Mouse (Mus musculus) regulatory T cell (primary cell): ENCODE results near the gene Map7d3.

Experiments used
- in situ Hi-C: fragments of 300-600 bp; cut with MboI, MseI; formaldehyde crosslinking; loops from one replicate; pipeline ENCODE4 v1.15.1; 2025; ENCODE audit warnings: high pct_unique_total_duplicates

Map7d3 gene

DNA sequence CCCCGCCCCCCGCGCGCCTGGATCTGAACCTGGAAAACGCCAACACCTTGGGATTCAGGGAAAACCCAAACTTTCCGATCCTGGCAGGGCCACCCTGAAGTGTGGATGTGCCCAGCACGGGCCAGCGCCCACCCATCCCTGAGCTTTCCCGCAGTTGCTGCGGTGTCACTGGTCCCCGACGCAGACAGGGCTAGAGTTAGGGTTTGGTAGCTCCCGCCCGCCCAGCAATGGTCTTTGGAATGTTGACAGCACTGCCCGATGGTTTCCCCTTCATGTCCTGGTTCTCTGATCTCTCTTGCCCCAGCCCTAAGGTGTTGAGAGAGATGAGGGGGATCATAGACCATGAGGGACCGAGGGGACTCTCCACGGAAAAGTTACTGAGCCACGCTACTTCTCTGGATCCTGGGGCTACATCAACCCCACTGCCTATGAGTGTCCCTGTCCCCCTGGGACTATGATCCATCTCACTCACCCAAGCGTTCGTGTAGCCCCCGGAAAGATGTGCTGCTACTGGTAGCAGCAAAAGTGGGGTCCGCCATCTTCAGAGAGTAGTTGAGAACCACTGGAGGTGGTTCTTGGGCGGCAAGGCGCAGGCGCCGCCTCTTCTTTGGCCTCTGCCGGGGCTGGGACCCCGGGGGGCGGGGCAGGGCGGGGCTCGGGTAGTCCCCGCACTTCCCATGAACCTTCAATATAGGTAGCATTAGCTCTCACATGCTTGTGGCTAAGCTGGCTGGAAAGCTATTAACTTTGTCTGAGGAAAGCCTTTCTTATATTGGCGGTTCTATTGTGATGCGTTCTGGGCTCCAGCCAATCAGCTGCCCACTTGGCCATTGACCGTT lies at the start of gene Map7d3:
Gene Map7d3, minus strand, starts transcription at position 562 of the 839 bp plus-strand sequence.
- in situ Hi-C loops: no loop called here

DNA sequence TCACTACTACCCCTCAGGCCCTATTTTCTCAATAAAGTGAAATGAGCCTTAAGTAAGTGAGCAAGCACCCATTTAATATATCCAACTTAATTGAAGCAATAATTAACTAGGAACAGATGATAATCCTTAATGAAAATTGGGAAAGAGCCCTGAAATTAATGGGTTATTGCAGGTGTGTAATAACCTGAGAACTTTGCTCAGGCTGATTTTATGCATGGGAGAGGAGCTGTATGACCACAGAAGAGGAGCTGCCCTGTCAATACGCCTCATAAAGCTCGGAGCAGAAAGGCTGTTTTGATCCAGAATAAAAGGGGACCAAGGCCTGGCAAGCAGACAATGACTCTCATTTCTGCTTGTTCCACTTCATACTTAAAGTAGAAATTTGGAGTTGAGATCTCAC lies 47.7 kb upstream of the Map7d3 start, which contains the start of gene Adgrg4:
Gene Adgrg4, plus strand, starts transcription at position 301 of the 400 bp plus-strand sequence.
- in situ Hi-C loops: no loop called here

DNA sequence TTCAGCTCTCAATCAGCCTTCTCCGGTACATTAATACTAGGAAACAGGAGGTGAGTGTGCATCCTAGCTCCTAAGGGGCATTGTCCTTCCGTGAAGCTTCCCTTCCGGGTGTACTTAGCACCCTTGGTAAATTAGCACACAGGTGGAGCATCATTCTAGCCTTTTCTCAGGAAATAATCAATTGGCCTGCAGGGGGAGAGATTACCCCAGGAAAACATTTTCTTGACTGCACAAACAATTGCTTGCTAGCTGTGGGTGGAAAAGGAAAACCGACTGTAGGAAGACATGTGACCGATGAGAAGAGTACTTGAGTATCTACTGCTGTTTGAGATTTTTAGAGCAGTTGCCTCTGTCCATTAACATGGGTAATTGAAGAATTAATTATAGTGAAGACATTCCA lies 19.1 kb upstream of the Map7d3 start:
- in situ Hi-C loops: no loop called here

DNA sequence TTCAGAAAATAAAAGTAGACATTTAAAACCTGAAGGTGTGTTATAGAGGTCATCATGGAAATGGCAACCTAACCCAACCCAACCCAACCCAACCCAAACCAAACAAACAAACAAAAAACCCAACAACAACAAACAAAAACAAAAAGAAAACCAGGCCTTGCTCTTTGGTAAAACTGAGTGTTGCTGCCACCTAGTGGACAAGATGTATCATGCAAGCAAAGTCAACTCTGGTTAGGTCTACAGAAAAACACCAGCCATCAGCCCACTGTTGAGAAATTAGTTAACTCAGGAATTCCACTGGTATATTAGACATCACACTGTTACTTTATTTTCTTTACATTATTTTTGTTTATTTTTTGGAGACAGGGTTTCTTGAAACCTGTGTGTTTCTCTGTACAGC lies 17.2 kb upstream of the Map7d3 start:
- in situ Hi-C loops: no loop called here

DNA sequence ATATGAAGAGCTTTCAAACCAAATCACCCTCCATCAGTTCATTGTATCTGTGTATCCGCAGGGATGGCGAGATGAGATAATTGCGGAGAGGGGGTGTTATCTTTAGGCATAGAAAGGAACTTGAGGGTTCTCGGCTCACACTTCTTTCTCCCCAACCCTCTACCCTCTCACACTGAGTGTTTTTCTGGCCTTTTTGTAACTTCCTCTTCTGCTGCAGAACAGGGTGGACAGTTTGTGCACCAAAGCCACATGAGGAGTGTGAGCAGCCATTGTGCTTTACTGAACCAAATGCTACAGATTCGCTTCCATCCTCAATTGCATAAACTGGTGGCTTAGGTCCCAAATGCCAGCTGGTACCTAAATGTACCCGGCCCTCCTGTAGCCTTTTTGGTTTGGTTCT lies 13.7 kb upstream of the Map7d3 start:
- in situ Hi-C loops: no loop called here

DNA sequence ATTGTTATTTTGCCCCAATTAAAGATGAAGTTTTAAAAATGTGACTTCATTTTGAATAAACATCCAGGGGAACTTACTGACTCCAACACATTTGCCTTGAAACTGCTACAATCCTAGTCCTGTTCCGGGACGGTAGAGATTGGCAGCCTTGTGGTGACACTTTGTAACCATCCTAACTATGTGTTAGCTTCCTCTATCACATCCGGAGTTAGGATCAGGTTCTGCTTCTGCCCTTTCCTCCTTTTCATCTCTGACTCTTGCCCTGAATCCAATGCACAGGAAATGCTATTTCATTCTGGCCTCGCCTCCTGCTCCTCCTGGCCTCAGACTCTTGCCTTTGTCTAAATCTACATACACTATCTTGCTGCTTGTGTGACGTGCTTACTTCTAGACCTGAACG lies 5.4 kb upstream of the Map7d3 start:
- in situ Hi-C loops: no loop called here

DNA sequence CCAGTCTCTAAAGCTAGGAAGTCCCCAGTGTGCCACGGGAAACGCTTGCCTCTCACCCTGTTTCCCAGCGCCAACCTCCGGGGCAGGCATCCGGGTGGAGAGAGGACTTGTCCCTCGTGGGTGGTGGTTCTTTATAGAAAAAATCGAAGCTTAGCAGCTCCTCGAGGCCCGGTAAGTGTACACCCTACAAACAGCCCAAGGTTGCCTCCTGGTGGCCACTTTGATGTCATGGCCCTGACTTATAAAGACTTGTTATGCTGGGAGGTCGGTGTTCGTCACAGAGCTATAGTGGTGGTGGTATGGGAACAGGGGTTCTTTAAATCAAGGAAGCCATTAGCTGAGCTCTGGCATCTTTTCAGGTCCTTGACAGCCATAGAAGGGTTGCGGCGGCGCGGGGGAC lies 30.9 kb downstream of the Map7d3 start:
- in situ Hi-C loops: loop anchor here (25.0 kb wide), 1 partner anchor 896 kb away; no protein-coding TSS in a partner anchor

DNA sequence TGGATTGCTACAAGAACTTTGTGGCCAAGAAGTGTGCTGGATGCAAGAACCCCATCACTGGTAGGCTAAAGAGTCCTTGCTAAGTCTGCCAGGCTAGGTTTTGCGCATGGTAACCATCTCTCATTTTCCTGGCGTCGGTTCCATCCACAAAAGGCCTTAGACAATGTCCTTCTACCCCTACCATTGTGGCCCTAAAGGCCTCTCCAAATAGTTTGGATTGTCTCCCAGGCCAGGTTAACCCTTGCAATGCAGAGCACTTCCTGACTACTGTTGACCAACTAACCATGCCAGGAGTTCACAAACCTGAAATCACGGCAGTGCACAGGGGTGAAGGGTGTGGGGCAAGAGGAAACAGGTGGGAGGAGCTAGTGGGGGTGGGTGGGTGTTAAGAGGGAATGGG lies 31.5 kb downstream of the Map7d3 start:
- in situ Hi-C loops: loop anchor here (25.0 kb wide), 1 partner anchor 897 kb away; no protein-coding TSS in a partner anchor

DNA sequence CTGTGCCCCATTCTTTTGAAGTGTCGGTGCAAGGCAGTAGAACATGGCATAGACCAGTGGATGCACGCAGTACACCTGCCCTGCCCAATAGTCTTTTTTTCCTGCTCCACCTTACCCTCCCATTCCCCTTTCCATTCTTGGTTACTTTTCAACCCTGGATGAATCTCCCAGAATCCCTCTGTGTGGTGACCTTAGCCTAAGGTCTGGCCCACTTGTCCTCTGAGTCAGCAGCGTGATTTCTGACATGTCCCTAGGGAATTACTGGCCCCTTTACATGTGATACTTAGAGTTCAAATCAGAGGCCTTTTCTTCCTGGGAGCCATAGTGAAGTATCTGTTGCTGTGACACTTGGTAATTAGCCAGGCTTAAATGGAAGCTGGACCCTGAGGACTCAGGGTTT lies 34.6 kb downstream of the Map7d3 start:
- in situ Hi-C loops: loop anchor here (25.0 kb wide), 1 partner anchor 900 kb away; no protein-coding TSS in a partner anchor

DNA sequence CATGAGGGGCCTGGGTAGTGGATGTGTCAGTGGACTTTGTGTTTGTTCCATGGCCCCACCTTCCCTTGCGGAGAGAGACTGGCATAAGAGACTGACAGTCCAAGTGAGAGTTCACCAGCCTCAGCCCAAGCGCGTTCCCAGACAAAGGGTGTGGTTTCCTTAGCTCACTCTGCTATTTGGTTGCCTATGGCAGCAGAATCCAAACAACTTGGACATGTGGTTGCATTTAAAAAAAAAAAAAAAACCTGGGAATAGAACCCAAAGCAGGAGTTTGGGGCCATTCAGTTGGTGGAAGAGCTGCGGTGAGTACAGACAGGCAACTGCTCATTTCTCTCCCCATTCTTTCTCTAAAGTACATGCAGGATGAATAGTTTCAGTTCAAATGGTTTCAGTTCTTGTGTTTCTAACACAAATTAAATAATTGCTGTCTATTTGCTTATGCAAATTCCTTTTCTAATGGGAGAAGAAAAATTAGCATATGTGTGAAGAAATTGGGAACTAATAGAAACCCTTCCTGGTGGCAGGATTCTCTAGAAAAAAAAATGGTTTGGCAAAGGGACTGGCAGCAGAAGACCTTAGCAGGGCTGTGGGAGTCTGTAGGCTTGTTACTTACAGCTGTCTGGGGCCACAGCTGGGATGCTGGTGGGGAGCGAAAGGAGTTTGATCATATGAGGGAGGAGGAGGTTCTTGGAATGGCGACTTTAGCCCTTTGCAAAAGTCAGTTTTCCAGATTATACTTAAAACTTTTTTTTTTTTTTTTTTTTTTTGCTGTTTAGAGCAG lies 35.7 kb downstream of the Map7d3 start:
- in situ Hi-C loops: loop anchor here (25.0 kb wide), 1 partner anchor 901 kb away; no protein-coding TSS in a partner anchor

DNA sequence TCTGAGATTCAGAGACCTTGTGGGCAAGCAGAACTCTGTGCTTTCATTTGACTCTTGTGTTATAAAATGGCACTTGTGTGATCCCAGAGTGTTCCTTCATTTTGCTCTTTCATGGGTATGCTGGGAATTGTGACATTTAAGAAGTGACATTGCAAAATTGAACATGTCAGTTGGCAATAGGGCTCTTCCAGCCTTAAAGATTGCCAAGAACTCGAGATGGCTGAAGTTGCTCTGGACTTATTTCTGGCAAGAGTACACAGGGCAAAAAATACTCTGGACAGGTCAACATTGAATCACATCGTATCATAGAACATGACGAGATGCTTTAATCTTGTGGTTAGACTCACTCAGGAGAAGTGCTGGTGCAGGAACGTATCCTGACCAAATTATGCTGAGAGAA lies 48.8 kb downstream of the Map7d3 start:
- in situ Hi-C loops: no loop called here

DNA sequence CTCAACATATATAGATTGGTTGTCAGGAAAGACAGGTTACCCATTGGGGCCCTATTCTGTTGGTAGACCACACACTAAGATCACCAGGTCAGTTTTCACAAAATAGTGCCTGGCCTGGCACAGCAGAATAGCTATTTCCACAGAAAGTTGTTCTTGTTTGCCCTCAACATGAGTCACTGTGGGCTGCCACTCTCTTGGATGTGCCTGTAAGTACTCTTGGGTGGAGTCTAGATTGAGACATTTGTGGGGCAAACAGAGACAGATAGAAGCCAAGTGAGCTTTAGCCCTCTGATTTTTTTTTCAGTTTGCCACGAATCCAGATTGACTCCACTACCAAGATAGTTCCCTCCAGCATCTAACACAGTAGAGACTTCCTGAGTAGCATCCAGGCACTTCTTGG lies 50.4 kb downstream of the Map7d3 start:
- in situ Hi-C loops: no loop called here

DNA sequence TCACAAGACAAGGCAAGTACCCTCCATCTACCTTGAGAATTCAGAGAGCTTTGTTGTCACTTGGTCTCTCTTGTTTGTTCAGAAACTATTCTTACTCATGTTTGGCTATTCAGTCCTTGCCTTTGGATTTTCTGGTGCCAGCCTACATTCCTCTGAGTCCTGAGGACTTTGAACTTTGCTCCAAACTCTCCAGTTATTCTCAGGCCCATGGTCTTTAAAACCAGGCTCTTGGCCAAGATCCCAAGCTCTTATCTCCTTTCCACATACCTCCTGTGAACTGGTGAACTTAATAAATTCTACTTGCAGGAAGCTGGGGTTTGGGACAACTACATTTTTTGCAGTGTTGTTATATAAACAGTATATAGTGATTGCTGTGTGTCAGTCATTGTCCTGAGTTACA lies 52.3 kb downstream of the Map7d3 start:
- in situ Hi-C loops: no loop called here

DNA sequence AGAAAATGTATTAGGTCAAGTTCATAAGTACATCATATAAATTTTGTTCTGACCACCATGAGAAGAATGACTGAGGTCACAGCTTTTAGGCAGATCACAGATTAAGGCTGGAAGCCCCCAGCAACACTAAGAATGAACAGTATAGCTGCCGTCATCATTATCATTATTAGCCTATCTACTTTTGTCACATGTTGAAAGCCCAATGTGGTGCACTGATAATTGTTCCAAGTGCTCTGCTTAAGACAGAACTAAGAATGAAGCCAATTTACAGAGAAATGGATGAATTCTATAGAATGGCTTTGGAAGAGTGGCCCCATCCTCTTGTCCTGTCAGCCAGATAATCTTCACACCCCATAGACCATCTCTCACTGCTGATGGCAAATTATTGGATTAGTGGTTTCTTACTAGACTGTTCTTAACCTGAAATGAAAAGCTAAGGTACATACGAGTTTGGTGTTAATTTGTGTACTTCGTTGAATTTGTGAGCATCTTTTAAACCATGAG lies 61.8 kb downstream of the Map7d3 start:
- in situ Hi-C loops: no loop called here

DNA sequence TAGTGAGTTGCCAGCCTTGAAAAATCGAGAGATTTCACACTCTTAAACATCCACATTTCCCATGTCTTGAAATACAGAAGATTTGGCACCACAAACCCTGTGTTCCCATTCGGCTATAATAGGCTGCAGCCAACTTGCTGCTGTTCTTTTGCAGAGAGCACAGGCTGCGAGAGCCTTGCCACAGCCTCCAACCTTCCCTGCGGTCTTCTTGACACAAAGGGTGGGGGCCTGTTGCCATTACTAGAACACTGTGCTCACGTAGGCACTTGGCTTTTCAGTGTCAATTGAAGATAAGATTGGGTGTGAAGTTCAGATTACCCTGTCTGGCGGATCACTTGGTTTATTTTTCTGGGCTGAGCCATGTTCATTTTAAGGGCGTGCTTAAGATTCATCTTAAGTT lies 65.8 kb downstream of the Map7d3 start:
- in situ Hi-C loops: no loop called here

DNA sequence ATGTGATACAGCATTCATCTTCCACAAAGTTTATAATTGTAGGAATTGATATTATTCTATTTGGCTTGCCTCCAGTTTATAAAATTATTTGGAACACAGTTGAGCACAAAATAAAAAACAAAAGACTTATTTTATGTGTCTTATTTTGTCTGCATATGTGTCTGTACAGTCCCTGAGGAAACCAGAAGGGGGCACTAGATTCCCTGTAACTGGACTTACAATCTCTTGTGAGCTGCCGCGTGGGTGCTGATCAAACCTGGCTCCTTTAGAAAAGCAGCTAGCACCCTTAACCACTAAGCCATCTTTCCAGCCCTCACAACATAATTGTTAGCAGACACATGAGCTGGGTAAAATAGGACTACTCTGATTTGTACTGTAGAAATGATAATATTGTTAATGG lies 66.5 kb downstream of the Map7d3 start:
- in situ Hi-C loops: no loop called here

DNA sequence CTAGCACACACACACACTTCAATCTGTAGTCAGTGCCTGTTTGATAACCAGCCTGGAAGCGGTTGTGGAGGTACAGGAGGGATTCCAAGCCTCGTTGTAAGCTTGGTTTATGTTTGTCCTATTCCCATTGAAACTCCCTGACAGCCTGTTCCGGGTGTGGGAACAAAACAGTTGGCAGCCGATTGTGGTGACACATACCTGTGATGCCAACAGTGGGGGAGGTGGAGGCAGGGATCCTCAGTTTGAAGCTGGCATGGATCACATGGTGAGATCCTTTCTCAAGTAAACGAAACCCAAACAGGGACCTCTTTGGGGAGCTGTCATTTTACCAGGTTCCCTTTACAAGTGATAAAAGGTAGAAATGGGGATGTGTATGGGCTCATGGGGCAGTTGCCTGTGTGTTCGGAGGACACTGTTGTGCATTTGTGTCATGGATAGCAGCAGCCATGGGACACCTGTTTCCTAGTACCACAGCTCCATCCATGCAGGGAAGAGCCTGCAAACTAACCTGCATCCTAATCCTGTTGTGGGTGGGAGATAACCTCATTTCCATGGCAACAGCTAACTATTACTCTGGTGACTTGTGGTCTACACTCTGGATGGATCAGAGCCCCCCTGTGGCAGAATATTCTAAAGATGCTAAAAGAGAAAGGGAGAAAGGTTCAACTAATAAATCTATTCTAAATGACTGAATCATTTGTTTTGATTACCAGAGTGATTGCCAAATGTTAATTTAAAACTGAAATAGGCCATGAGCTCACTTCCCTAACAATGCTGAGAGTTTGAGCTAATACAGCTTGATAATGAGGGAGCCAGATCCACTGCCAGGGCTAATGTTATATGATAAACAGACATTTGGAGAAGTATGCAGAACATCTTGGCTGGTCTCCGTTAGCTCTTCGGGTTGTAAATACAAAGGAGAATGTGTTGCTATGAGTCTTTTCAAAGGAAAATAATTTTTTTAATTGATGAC lies 68.5 kb downstream of the Map7d3 start:
- in situ Hi-C loops: no loop called here

DNA sequence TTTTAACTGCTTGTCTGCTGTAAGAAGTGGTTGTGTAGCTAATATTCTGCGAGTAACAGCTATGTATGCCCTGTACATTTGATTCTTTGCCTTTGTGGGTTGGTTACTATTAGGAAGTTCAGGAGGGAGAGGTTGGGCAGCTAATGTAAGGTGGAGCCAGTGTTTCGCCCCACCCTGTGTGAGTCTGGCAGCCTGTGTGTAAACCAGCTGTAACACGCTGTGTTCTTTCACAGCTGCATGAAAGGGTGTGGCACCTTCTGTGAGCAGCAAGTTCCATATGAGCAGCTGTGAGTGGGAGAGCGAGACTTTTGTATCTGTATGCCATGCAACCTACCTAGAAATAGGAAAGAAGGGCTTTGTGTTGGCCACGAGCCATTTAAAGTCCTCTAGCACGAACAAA lies 70.0 kb downstream of the Map7d3 start:
- in situ Hi-C loops: no loop called here

DNA sequence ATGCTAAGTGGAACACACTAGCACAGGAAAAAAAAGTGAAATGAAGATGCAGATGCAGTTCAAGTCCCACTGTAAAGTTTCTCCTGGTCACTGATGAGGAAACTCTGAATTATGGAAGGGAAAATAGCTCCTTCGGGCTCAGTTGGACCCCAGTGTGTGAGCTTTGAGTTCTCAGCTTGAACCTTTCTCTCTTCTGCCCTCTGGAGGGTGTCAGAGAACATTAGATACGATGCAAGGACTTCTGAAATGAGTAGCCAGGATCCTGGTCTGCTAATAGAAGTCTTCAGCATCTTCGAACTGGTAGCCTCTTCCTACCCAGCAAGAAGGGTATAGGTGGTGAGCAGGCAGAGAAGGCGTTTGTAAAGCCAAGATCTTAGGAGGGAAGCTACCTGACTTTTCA lies 70.6 kb downstream of the Map7d3 start:
- in situ Hi-C loops: no loop called here
